Mouse (Mus musculus): ENCODE measurements around the gene Sema4c.

- TF ChIP-seq POLR2A (IDR thresholded peaks at IDR 0.05; ENCODE audit: control insufficient read depth, low read depth, low read length) (no peak), CTCF (IDR thresholded peaks at IDR 0.05; ENCODE audit: control insufficient read depth, insufficient read depth, insufficient replicate concordance, low read depth, low read length) (no peak)
Measured at GRCm38 (mm10) chr1:36582211-36582610, 24.1 kb upstream of the Sema4c start.

All from testis, adult 2 months (tissue).